Mouse (Mus musculus): ENCODE measurements around the gene Cycs. TPM values are rescaled to one million over a fixed set of nuclear protein-coding genes. Genes with fewer than 3 reads are reported as not detected.

Cycs gene
- polyA plus RNA-seq, 1 experiment from 2014 or later = 168 TPM

- Histone ChIP-seq H3K36me3 (ENCODE audit: control insufficient read depth, insufficient read depth, low read length) (no peaks in the 10 kb centered on the region), H3K27me3 (ENCODE audit: control insufficient read depth, insufficient read depth, low read length) (no peaks in the 10 kb centered on the region), H3K4me2 (no peak overlapping the region), H3K4me3 (ENCODE audit: low read depth, low read length) (no peak overlapping the region), H3K9me3 (replicated peaks; ENCODE audit: control insufficient read depth, low read length) (no peaks in the 10 kb centered on the region), H3K4me1 (ENCODE audit: control insufficient read depth, insufficient read depth, low read length) (0 out of 2 replicates have a peak, but pooled peaks cover 2% of the 10 kb centered on the region), H3K27ac (ENCODE audit: low read depth, low read length) (no peak overlapping the region), H3K9ac (ENCODE audit: low read depth, low read length) (no peak overlapping the region)
- WGBS (ENCODE audit: insufficient replicate concordance) = 82% methylated on average over 2 of the region's 2 CpGs
- no peak for ATAC-seq (replicated peaks; ENCODE audit: insufficient number of reproducible peaks, low FRiP score, low TSS enrichment)
Measured at GRCm38 (mm10) chr6:50587412-50587811, 21.1 kb upstream of the Cycs start.

- Histone ChIP-seq H3K36me3 (ENCODE audit: control insufficient read depth, insufficient read depth, low read length) (no peaks in the 10 kb centered on the region), H3K4me2 (no peak overlapping the region), H3K4me1 (ENCODE audit: control insufficient read depth, insufficient read depth, low read length) (0 out of 2 replicates have a peak, but pooled peaks cover 2% of the 10 kb centered on the region), H3K9me3 (replicated peaks; ENCODE audit: control insufficient read depth, low read length) (no peaks in the 10 kb centered on the region), H3K9ac (ENCODE audit: low read depth, low read length) (no peak overlapping the region), H3K27ac (ENCODE audit: low read depth, low read length) (no peak overlapping the region), H3K27me3 (ENCODE audit: control insufficient read depth, insufficient read depth, low read length) (no peaks in the 10 kb centered on the region), H3K4me3 (ENCODE audit: low read depth, low read length) (no peak overlapping the region)
- no peak for ATAC-seq (replicated peaks; ENCODE audit: insufficient number of reproducible peaks, low FRiP score, low TSS enrichment)
- 69% methylated on average over 5 of the region's 5 CpGs for WGBS (ENCODE audit: insufficient replicate concordance)
Measured at GRCm38 (mm10) chr6:50586316-50586715, 20.0 kb upstream of the Cycs start.

GRCm38 (mm10) chr6:50585733-50586132, 19.4 kb upstream of the Cycs start:
- WGBS (ENCODE audit: insufficient replicate concordance) = 38% methylated on average over 7 of the region's 7 CpGs
- Histone ChIP-seq H3K9me3 (replicated peaks; ENCODE audit: control insufficient read depth, low read length) (no peaks in the 10 kb centered on the region), H3K9ac (ENCODE audit: low read depth, low read length) (no peak overlapping the region), H3K4me3 (ENCODE audit: low read depth, low read length) (no peak overlapping the region), H3K27ac (ENCODE audit: low read depth, low read length) (peak overlapping the region; percentile 57; the same call in 1 of the 2 replicates), H3K4me1 (ENCODE audit: control insufficient read depth, insufficient read depth, low read length) (0 out of 2 replicates have a peak, but pooled peaks cover 2% of the 10 kb centered on the region), H3K36me3 (ENCODE audit: control insufficient read depth, insufficient read depth, low read length) (no peaks in the 10 kb centered on the region), H3K27me3 (ENCODE audit: control insufficient read depth, insufficient read depth, low read length) (no peaks in the 10 kb centered on the region), H3K4me2 (no peak overlapping the region)
- no peak for ATAC-seq (replicated peaks; ENCODE audit: insufficient number of reproducible peaks, low FRiP score, low TSS enrichment)

- Histone ChIP-seq H3K9me3 (replicated peaks; ENCODE audit: control insufficient read depth, low read length) (no peaks in the 10 kb centered on the region), H3K4me1 (ENCODE audit: control insufficient read depth, insufficient read depth, low read length) (no peaks in the 10 kb centered on the region), H3K27ac (ENCODE audit: low read depth, low read length) (no peak overlapping the region), H3K4me2 (no peak overlapping the region), H3K36me3 (ENCODE audit: control insufficient read depth, insufficient read depth, low read length) (no peaks in the 10 kb centered on the region), H3K9ac (ENCODE audit: low read depth, low read length) (no peak overlapping the region), H3K27me3 (ENCODE audit: control insufficient read depth, insufficient read depth, low read length) (no peaks in the 10 kb centered on the region), H3K4me3 (ENCODE audit: low read depth, low read length) (no peak overlapping the region)
- WGBS (ENCODE audit: insufficient replicate concordance) = 89% methylated on average over 1 of the region's 1 CpGs
- no peak for ATAC-seq (replicated peaks; ENCODE audit: insufficient number of reproducible peaks, low FRiP score, low TSS enrichment)
Measured at GRCm38 (mm10) chr6:50571661-50572060, 5.3 kb upstream of the Cycs start.

GRCm38 (mm10) chr6:50566997-50567255, 588 bp upstream of the Cycs start:
- 20% methylated on average over 6 of the region's 6 CpGs for WGBS (ENCODE audit: insufficient replicate concordance)
- Histone ChIP-seq H3K4me1 (ENCODE audit: control insufficient read depth, insufficient read depth, low read length) (0 out of 2 replicates have a peak, but pooled peaks cover 2% of the 10 kb centered on the region), H3K9me3 (replicated peaks; ENCODE audit: control insufficient read depth, low read length) (no peaks in the 10 kb centered on the region), H3K27me3 (ENCODE audit: control insufficient read depth, insufficient read depth, low read length) (no peaks in the 10 kb centered on the region), H3K4me3 (ENCODE audit: low read depth, low read length) (peak overlapping the region; percentile 73), H3K4me2 (peak overlapping the region; percentile 83), H3K27ac (ENCODE audit: low read depth, low read length) (peak overlapping the region; percentile 84), H3K36me3 (ENCODE audit: control insufficient read depth, insufficient read depth, low read length) (0 out of 2 replicates have a peak, but pooled peaks cover 2% of the 10 kb centered on the region), H3K9ac (ENCODE audit: low read depth, low read length) (peak overlapping the region; percentile 82)
- ATAC-seq (replicated peaks; ENCODE audit: insufficient number of reproducible peaks, low FRiP score, low TSS enrichment) = no peak

GRCm38 (mm10) chr6:50563651-50564050, 2.7 kb downstream of the Cycs start:
- WGBS (ENCODE audit: insufficient replicate concordance) = 97% methylated on average over 3 of the region's 3 CpGs
- Histone ChIP-seq H3K27ac (ENCODE audit: low read depth, low read length) (no peak overlapping the region), H3K4me2 (no peak overlapping the region), H3K27me3 (ENCODE audit: control insufficient read depth, insufficient read depth, low read length) (no peaks in the 10 kb centered on the region), H3K4me3 (ENCODE audit: low read depth, low read length) (no peak overlapping the region), H3K9ac (ENCODE audit: low read depth, low read length) (no peak overlapping the region), H3K36me3 (ENCODE audit: control insufficient read depth, insufficient read depth, low read length) (0 out of 2 replicates have a peak, but pooled peaks cover 2% of the 10 kb centered on the region), H3K4me1 (ENCODE audit: control insufficient read depth, insufficient read depth, low read length) (peaks cover 5% of the 10 kb centered on the region; the same call in 1 of the 2 replicates), H3K9me3 (replicated peaks; ENCODE audit: control insufficient read depth, low read length) (no peaks in the 10 kb centered on the region)
- ATAC-seq (replicated peaks; ENCODE audit: insufficient number of reproducible peaks, low FRiP score, low TSS enrichment) = no peak

- no peak for ATAC-seq (replicated peaks; ENCODE audit: insufficient number of reproducible peaks, low FRiP score, low TSS enrichment)
- 94% methylated on average over 4 of the region's 4 CpGs for WGBS (ENCODE audit: insufficient replicate concordance)
- H3K4me3 ChIP-seq (ENCODE audit: low read depth, low read length) = no peak overlapping the region
Measured at GRCm38 (mm10) chr6:50562421-50562820, 3.9 kb downstream of the Cycs start.

GRCm38 (mm10) chr6:50560776-50561175, 5.6 kb downstream of the Cycs start:
- no peaks in the 10 kb centered on the region for H3K27me3 ChIP-seq (ENCODE audit: control insufficient read depth, insufficient read depth, low read length)
- no peak for ATAC-seq (replicated peaks; ENCODE audit: insufficient number of reproducible peaks, low FRiP score, low TSS enrichment)
- H3K9ac ChIP-seq (ENCODE audit: low read depth, low read length) = no peak overlapping the region
- H3K27ac ChIP-seq (ENCODE audit: low read depth, low read length) = no peak overlapping the region
- no peaks in the 10 kb centered on the region for H3K9me3 ChIP-seq (replicated peaks; ENCODE audit: control insufficient read depth, low read length)
- no peak overlapping the region for H3K4me3 ChIP-seq (ENCODE audit: low read depth, low read length)
- H3K36me3 ChIP-seq (ENCODE audit: control insufficient read depth, insufficient read depth, low read length) = 0 out of 2 replicates have a peak, but pooled peaks cover 2% of the 10 kb centered on the region
- H3K4me2 ChIP-seq = no peak overlapping the region
- H3K4me1 ChIP-seq (ENCODE audit: control insufficient read depth, insufficient read depth, low read length) = peaks cover 5% of the 10 kb centered on the region; the same call in 1 of the 2 replicates
- WGBS (ENCODE audit: insufficient replicate concordance) = 94% methylated on average over 1 of the region's 1 CpGs

More at GRCm38 (mm10) chr6:50562421-50562820, 3.9 kb downstream of the Cycs start:
- Histone ChIP-seq H3K9ac (ENCODE audit: low read depth, low read length) (no peak overlapping the region), H3K27ac (ENCODE audit: low read depth, low read length) (no peak overlapping the region), H3K4me2 (no peak overlapping the region), H3K27me3 (ENCODE audit: control insufficient read depth, insufficient read depth, low read length) (no peaks in the 10 kb centered on the region), H3K4me1 (ENCODE audit: control insufficient read depth, insufficient read depth, low read length) (peaks cover 5% of the 10 kb centered on the region; the same call in 1 of the 2 replicates), H3K36me3 (ENCODE audit: control insufficient read depth, insufficient read depth, low read length) (0 out of 2 replicates have a peak, but pooled peaks cover 2% of the 10 kb centered on the region), H3K9me3 (replicated peaks; ENCODE audit: control insufficient read depth, low read length) (no peaks in the 10 kb centered on the region)

GRCm38 (mm10) chr6:50558877-50559276, 7.5 kb downstream of the Cycs start:
- WGBS (ENCODE audit: insufficient replicate concordance) = 66% methylated on average over 4 of the region's 4 CpGs
- H3K9me3 ChIP-seq (replicated peaks; ENCODE audit: control insufficient read depth, low read length) = no peaks in the 10 kb centered on the region
- 0 out of 2 replicates have a peak, but pooled peaks cover 2% of the 10 kb centered on the region for H3K36me3 ChIP-seq (ENCODE audit: control insufficient read depth, insufficient read depth, low read length)
- H3K27ac ChIP-seq (ENCODE audit: low read depth, low read length) = no peak overlapping the region
- peaks cover 3% of the 10 kb centered on the region; the same call in 1 of the 2 replicates for H3K4me1 ChIP-seq (ENCODE audit: control insufficient read depth, insufficient read depth, low read length)
- H3K27me3 ChIP-seq (ENCODE audit: control insufficient read depth, insufficient read depth, low read length) = no peaks in the 10 kb centered on the region
- no peak overlapping the region for H3K4me3 ChIP-seq (ENCODE audit: low read depth, low read length)
- ATAC-seq (replicated peaks; ENCODE audit: insufficient number of reproducible peaks, low FRiP score, low TSS enrichment) = no peak
- H3K9ac ChIP-seq (ENCODE audit: low read depth, low read length) = no peak overlapping the region
- no peak overlapping the region for H3K4me2 ChIP-seq

Measured in heart, embryonic 11.5 days (tissue).